Mouse (Mus musculus) kidney, embryonic 14.5 days (tissue): ENCODE results near the gene Gnas. TPM values are rescaled to one million over a fixed set of nuclear protein-coding genes. Genes with fewer than 3 reads are reported as not detected.

ENCODE experiments used
- ATAC-seq: fragments of 200-750 bp; cut with Nextera tagmentation; 2 replicates; pipeline ENCODE4 v1.8.0; 2017; ENCODE audit warnings: moderate number of reproducible peaks, mild to moderate bottlenecking, moderate TSS enrichment, moderate library complexity; ENCODE audit not compliant: low FRiP score, low TSS enrichment
- H3K27ac ChIP-seq: fragments of 300-500 bp; sonication (generic); 2 replicates; pipeline ENCODE4 v1.5.1; 2014; ENCODE audit warnings: low read depth, mild to moderate bottlenecking, low read length, moderate library complexity, mixed read lengths
- H3K27me3 ChIP-seq: fragments of 300-500 bp; sonication (generic); 2 replicates; pipeline ENCODE4 v1.6.1; 2014; ENCODE audit warnings: mild to moderate bottlenecking, low read length; ENCODE audit not compliant: control insufficient read depth, insufficient read depth
- H3K36me3 ChIP-seq: fragments of 300-500 bp; sonication (generic); 2 replicates; pipeline ENCODE4 v1.6.1; 2014; ENCODE audit warnings: low read length, mixed read lengths; ENCODE audit not compliant: control insufficient read depth, insufficient read depth
- H3K4me1 ChIP-seq: fragments of 300-500 bp; sonication (generic); 2 replicates; pipeline ENCODE4 v1.6.1; 2014; ENCODE audit warnings: low read length, mixed read lengths; ENCODE audit not compliant: control insufficient read depth, insufficient read depth
- H3K4me2 ChIP-seq: fragments of 300-500 bp; sonication (generic); replicated peaks from 2 replicates; pipeline ENCODE4 v1.6.1; 2014; ENCODE audit warnings: low read depth, mild to moderate bottlenecking, low read length
- H3K4me3 ChIP-seq: fragments of 300-500 bp; sonication (generic); 2 replicates; pipeline ENCODE4 v1.5.1; 2014; ENCODE audit warnings: mild to moderate bottlenecking, low read length
- H3K9ac ChIP-seq: fragments of 300-500 bp; sonication (generic); 2 replicates; pipeline ENCODE4 v1.6.1; 2014; ENCODE audit warnings: low read depth, mild to moderate bottlenecking, low read length, moderate library complexity
- H3K9me3 ChIP-seq: fragments of 300-500 bp; sonication (generic); 2 replicates; pipeline ENCODE4 v1.6.1; 2016; ENCODE audit warnings: low read length; ENCODE audit not compliant: control insufficient read depth
- WGBS: fragments of 180-500 bp; shearing (Covaris S2); extraction: QIAGEN DNeasy Blood & Tissue Kit; methylation state at CpG from one replicate; pipeline ENCODE4 v1.1.7; 2014; 5-methylcytosine and 5-hydroxymethylcytosine counted together
- polyA plus RNA-seq: library from polyadenylated mRNA; unstranded; fragments of >200 nt; fragmentation: Nextera tagmentation; extraction: Ambion mirVana; gene quantifications from 2 replicates; pipeline ENCODE4 v1.2.1, GENCODE M21; 2014

Gene Gnas
- polyA plus RNA-seq, 1 experiment from 2014 or later = 1,592 TPM

- Histone ChIP-seq H3K27ac (peak overlapping the region; percentile 100), H3K9me3 (peaks cover 11% of the 10 kb centered on the region; the same call in 1 of the 2 replicates), H3K36me3 (peaks cover 3% of the 10 kb centered on the region; the same call in 1 of the 2 replicates), H3K9ac (peak overlapping the region; percentile 99), H3K4me2 (peak overlapping the region; percentile 64), H3K27me3 (no peaks in the 10 kb centered on the region), H3K4me3 (peak overlapping the region; percentile 98), H3K4me1 (peaks cover 23% of the 10 kb centered on the region)
- WGBS = 22% methylated on average over 34 of the region's 58 CpGs
- ATAC-seq = peak; percentile 11; the same call in 1 of the 2 replicates
Observed at GRCm38 (mm10) chr2:174328926-174329662, 45.0 kb downstream of the Gnas start.

GRCm38 (mm10) chr2:174329663-174330615, 45.8 kb downstream of the Gnas start:
- Histone ChIP-seq H3K9me3 (peaks cover 11% of the 10 kb centered on the region; the same call in 1 of the 2 replicates), H3K27ac (peak overlapping the region; percentile 100), H3K4me1 (peaks cover 32% of the 10 kb centered on the region), H3K4me2 (peak overlapping the region; percentile 64), H3K27me3 (no peaks in the 10 kb centered on the region), H3K9ac (peak overlapping the region; percentile 99), H3K4me3 (peak overlapping the region; percentile 98), H3K36me3 (peaks cover 8% of the 10 kb centered on the region; the same call in 1 of the 2 replicates)
- WGBS = under 1% methylated on average over 49 of the region's 131 CpGs
- peak; percentile 87 for ATAC-seq

DNA sequence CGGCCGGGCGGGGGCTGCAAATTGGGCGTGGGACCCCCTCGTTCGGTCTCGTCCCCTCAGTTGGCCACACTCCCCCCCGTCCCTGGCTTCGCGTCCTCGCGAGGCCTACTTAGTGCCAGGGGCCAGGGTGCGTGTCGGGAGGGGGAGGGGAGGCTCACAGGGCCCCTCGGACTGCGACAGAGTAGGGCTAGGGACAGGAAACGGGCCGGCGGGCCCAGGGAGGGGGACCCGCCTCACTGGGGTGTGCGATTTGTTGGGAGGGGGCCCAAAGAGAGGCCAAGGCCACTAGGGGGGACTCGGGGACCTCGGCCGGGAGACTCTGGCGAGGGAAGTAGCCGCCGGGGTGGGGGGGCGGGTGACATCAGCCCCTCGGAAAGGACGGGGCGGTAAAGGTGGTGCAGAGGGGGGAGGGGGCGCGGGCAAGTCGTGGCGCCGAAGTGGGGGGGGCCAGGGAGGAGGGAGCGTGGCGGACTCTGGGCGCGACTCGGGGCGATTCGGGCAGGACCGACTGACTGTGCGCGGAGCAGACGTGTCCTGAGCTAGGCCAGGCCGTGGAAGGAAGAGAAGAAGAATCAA, 46.6 kb downstream of the Gnas start:
- H3K27ac ChIP-seq = peak overlapping the region; percentile 100
- H3K4me2 ChIP-seq = peak overlapping the region; percentile 64
- H3K9me3 ChIP-seq = peaks cover 11% of the 10 kb centered on the region; the same call in 1 of the 2 replicates
- 1% methylated on average over 36 of the region's 48 CpGs for WGBS
- H3K27me3 ChIP-seq = no peaks in the 10 kb centered on the region
- ATAC-seq = peak; percentile 57
- H3K9ac ChIP-seq = peak overlapping the region; percentile 99
- H3K4me1 ChIP-seq = peaks cover 39% of the 10 kb centered on the region
- H3K36me3 ChIP-seq = peaks cover 11% of the 10 kb centered on the region; the same call in 1 of the 2 replicates
- H3K4me3 ChIP-seq = peak overlapping the region; percentile 98

DNA sequence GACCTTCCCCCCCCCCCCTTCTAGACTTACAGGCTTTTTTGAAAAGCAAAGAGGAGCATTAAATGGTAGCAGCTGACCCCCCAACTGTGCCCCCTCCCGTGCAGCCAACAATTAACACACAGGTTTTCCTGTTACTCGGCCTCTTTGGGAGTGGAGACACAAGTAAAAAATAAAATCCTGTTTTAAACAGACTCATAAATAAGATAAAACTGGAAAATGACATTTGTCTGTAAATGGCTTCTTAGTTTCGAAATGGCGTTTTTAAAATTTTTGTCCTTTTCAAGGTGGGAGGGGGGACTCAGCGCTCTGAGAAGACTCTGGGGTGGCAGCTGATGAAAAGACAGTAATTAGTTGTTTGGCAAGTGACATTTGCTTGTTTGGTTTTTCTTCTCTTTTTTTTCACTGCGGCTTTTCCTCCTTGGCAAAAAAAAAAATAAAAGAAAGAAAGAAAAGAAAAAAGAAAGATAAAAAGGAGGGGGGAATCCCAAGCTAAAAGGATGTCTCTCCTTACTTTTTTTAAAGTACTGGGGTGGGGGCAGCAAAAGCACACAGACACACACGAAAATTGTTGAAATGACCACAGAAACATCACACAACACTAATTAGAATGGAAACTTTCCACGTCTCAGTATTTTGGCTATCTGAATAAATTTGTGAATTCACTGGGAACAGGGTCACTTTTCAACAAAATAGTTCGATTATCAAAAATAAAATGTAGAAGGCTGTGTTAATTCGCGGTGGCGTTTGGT, 47.3 kb downstream of the Gnas start:
- Histone ChIP-seq H3K4me1 (peaks cover 42% of the 10 kb centered on the region), H3K27ac (peak overlapping the region; percentile 100), H3K9ac (peak overlapping the region; percentile 99), H3K27me3 (no peaks in the 10 kb centered on the region), H3K4me3 (peak overlapping the region; percentile 98), H3K9me3 (peaks cover 11% of the 10 kb centered on the region; the same call in 1 of the 2 replicates), H3K36me3 (peaks cover 13% of the 10 kb centered on the region; the same call in 1 of the 2 replicates), H3K4me2 (peak overlapping the region; percentile 64)
- WGBS = 20% methylated on average over 12 of the region's 12 CpGs
- ATAC-seq = no peak

- Histone ChIP-seq H3K27me3 (no peaks in the 10 kb centered on the region), H3K4me1 (peaks cover 50% of the 10 kb centered on the region), H3K36me3 (peaks cover 18% of the 10 kb centered on the region; the same call in 1 of the 2 replicates), H3K9ac (peak overlapping the region; percentile 28; the same call in 1 of the 2 replicates), H3K4me3 (peak overlapping the region; percentile 98; the same call in 1 of the 2 replicates), H3K4me2 (peak overlapping the region; percentile 64), H3K9me3 (peaks cover 1% of the 10 kb centered on the region; the same call in 1 of the 2 replicates), H3K27ac (no peak overlapping the region)
- WGBS = 32% methylated on average over 7 of the region's 7 CpGs
- no peak for ATAC-seq
Observed at GRCm38 (mm10) chr2:174333239-174333890, 49.2 kb downstream of the Gnas start.

- ATAC-seq = no peak
- 88% methylated on average over 10 of the region's 10 CpGs for WGBS
- H3K9ac ChIP-seq = peak overlapping the region; percentile 24; the same call in 1 of the 2 replicates
Observed at GRCm38 (mm10) chr2:174334415-174334814, 50.3 kb downstream of the Gnas start.

GRCm38 (mm10) chr2:174337275-174337674, 53.2 kb downstream of the Gnas start:
- Histone ChIP-seq H3K27me3 (no peaks in the 10 kb centered on the region), H3K9ac (no peak overlapping the region), H3K36me3 (peaks cover 29% of the 10 kb centered on the region), H3K4me1 (peaks cover 71% of the 10 kb centered on the region), H3K27ac (no peak overlapping the region), H3K4me3 (no peak overlapping the region), H3K4me2 (no peak overlapping the region), H3K9me3 (no peaks in the 10 kb centered on the region)
- ATAC-seq = no peak
- 88% methylated on average over 13 of the region's 13 CpGs for WGBS

More at GRCm38 (mm10) chr2:174334415-174334814, 50.3 kb downstream of the Gnas start:
- H3K4me1 ChIP-seq = peaks cover 48% of the 10 kb centered on the region
- H3K4me2 ChIP-seq = peak overlapping the region; percentile 9; the same call in 1 of the 2 replicates
- no peaks in the 10 kb centered on the region for H3K9me3 ChIP-seq
- H3K36me3 ChIP-seq = peaks cover 18% of the 10 kb centered on the region; the same call in 1 of the 2 replicates
- no peaks in the 10 kb centered on the region for H3K27me3 ChIP-seq
- H3K27ac ChIP-seq = peak overlapping the region; percentile 38; the same call in 1 of the 2 replicates
- H3K4me3 ChIP-seq = no peak overlapping the region
